Mouse (Mus musculus): ENCODE measurements around the gene Gsg1l.
A peak's percentile ranks its signal among the peaks of the same experiment; 100 is the strongest.

Gsg1l gene

GRCm38 (mm10) chr7:126081727-126082285 lies 405 bp downstream of the Gsg1l start:
- DNase-seq (ENCODE audit: low spot score in 2 of 2): no peak

GRCm38 (mm10) chr7:126080949-126081654 lies 1.1 kb downstream of the Gsg1l start:
- DNase-seq (ENCODE audit: low spot score in 2 of 2): no peak

DNA sequence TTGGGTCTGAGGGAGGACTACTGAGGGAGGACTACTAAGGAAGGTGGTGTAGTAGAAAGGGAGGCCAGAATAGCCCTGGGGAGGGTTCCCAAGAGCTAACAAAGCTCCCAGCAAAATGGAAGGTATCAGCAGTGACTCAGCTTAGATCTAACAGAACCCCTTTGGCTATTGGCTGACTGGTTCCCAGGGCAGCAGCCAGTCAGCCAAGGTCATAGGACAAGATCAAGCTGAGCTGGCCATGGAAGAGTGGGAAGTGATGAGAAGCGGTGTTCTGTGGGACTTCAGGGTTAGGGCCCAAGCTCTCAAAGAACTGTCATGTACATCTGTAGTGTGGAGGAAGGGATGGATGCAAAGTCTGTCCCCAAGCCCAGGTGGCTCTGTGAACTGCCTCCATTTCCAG lies 5.3 kb downstream of the Gsg1l start:
- no peak for DNase-seq (ENCODE audit: low spot score in 2 of 2)

- DNase-seq (ENCODE audit: low spot score in 2 of 2): no peak
Measured at GRCm38 (mm10) chr7:126075058-126075457, 7.2 kb downstream of the Gsg1l start.

DNA sequence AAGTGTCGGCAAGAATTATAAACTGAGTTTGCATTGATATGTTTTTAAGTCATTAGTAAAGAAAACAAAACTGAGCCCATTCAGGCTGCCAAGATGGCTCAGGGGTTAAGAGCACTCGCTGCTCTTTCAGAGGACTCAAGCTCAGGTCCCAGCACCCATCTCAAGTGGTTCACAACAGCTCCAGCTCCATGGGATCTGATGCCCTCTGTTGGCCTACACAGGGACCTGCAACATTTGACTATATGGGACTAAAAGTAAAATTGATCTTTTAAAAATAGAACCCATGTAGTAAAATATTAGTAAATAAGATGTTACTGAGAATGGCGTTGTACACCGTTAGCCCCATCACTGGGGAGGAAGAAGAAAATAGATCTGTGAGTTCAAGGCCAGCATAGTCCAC lies 11.9 kb downstream of the Gsg1l start:
- DNase-seq (ENCODE audit: low spot score in 2 of 2): no peak

DNA sequence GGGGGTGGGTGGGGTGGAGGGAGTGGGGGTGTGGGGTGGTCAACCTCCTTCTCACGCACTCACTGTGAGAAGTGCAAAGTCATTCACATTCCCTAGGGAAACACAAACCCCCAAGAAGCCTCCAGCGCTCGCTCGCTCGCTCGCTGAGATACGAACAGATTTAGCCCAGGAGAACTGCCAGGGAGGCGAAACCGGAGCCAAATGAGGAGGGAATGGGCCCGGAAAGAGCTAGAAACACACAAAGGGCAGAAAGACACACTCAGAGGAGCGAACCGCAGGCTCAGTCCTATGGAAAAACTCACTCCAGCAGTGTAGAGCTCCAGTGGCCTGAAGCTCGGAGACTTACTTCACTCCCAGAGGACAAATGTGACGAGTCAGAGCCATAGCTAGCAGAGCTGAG lies 15.4 kb downstream of the Gsg1l start:
- peak; percentile 78 to 83 for DNase-seq (ENCODE audit: low spot score in 2 of 2)

DNA sequence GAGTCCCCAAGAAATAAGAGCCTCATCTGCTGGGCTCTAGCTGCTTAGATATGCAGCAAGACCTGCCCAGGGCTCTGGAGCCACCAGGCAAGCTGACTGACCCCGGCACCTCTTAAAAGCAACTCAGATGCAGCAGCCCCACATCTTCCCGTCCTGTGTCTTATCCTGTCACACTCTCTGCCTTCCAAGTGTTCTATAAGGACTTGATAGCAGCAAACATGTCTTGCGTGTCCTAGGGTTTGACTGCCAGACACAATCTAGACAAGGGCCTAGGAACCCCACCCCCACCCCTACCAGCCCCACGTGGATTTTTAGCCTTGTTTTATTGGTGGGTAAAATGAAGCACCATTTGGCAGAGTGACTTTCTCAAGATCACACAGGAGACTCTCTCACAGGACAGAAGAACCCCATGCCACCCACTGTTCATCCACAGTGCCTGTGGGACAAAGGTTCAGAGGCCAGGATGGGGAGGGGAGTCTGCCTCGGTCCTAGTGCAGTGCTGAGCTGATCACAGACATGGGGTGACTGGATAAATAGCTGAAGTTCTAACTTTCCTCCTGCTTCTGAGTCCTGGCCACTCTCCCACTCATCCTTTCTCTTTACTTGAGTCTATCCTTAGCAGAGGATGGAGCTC lies 16.9 kb downstream of the Gsg1l start:
- DNase-seq (ENCODE audit: low spot score in 2 of 2): no peak

GRCm38 (mm10) chr7:126062228-126062627 lies 20.0 kb downstream of the Gsg1l start:
- DNase-seq (ENCODE audit: low spot score in 2 of 2): no peak

DNA sequence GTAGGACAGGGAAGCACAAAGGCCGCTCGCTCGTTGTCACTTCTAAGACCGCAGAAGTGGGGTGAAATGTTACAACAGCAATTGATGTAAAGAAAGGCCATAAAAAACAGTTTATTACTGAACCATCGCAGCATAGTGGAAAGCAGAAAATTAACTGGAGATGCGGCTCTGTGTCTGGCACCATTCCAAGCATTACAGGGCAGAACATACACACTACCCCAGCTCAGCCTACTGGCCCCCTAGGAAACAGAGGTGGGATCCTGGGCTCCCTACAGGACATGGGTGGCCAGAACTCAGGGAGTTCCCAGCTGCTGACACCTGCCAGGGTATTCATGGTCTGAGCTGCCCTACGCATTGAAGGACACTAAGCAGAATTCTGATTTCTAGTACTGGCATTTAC lies 23.3 kb downstream of the Gsg1l start:
- DNase-seq (ENCODE audit: low spot score in 2 of 2): no peak

- DNase-seq (ENCODE audit: low spot score in 2 of 2): no peak
Measured at GRCm38 (mm10) chr7:126057332-126057914, 24.8 kb downstream of the Gsg1l start.

GRCm38 (mm10) chr7:126054574-126054973 lies 27.6 kb downstream of the Gsg1l start:
- no peak for DNase-seq (ENCODE audit: low spot score in 2 of 2)

DNA sequence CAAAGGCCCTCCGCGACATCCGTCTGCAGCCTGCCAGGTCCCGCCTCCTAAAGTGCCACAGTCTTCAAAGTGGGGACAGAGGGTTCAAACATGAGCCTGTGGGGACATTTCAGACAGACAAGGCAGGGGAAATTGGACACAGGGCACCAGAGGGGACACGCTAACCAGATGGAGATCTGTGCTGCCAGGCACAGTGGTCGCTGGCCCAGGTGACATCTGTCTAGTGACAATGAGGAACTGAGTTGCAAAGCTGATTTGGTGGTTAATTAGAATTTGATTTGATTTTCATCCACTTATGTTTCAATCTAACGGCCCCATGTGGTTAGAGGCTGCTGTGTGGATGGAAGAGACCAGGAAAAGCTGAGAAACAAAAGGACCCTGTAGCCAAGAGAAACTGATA lies 28.6 kb downstream of the Gsg1l start:
- no peak for DNase-seq (ENCODE audit: low spot score in 2 of 2)

DNA sequence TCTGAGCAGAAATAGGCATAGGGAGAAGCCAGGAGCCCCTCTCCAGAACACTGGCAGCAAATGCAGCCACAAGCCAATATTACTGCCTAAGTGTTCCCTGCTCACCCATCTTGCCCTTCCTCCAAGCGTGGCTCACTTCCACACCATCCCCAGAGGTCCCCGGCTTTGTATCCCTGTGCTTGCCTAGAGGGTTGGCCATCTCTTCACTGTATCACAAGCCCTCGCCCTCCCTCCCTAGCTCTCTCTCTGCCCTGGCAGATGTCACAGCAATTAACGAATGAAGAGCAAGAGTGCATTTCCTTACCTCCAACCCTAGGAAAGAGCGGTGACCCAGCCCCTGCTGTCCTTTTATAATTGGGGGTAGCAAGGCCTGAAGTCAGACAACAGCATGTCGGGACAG lies 30.3 kb downstream of the Gsg1l start:
- no peak for DNase-seq (ENCODE audit: low spot score in 2 of 2)

- no peak for DNase-seq (ENCODE audit: low spot score in 2 of 2)
Measured at GRCm38 (mm10) chr7:126045077-126045476, 37.1 kb downstream of the Gsg1l start.

- no peak for DNase-seq (ENCODE audit: low spot score in 2 of 2)
Measured at GRCm38 (mm10) chr7:126042306-126042705, 39.9 kb downstream of the Gsg1l start.

GRCm38 (mm10) chr7:126040794-126041526 lies 41.3 kb downstream of the Gsg1l start:
- peak; percentile 89 to 90 for DNase-seq (ENCODE audit: low spot score in 2 of 2)

DNA sequence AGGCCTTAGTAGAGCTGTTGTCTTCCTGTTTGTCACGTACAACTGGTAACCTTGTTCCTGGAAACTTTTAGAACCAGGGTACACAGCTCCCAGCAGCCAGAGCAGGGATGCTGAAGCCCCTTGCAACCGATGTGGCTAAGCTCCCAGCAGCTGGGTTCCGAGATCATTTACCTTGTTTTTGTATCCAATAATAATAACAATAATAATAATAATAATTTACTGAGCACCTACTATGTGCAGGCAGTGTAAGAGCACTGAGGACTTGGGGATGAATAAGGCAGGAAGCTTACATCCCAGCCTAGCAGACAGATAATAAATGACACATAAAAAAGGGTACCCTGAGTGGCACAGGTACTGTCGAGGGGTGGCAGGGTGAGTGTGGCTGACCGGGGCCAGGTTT lies 42.4 kb downstream of the Gsg1l start:
- DNase-seq (ENCODE audit: low spot score in 2 of 2): no peak

DNA sequence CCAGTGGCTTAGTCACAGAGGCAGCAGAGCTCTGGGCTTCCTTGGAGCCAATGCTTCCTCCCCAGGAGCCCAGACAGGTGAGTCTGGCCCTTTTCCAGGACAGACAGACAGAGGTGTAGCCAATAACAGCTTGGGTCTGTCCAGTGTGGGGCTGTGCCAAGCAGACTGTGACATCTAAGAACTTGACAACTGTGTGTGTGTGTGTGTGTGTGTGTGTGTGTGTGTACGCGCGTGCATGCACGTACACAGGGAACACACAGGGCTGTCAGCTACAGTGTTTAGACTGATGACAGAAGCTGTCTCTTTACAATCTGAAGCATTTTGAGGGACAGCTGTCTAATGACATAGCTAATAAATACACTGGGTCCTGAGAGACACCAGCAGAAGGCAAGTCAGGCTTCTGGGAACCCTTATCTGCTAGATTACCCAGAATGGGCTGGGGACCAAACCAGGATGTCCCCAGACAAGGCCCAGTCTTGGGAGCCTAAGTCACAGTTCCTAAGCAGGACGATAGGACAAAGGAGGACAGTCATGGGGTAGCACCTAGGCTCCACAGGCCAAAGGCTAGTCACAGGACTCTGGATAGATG lies 42.9 kb downstream of the Gsg1l start:
- no peak for DNase-seq (ENCODE audit: low spot score in 2 of 2)

- DNase-seq (ENCODE audit: low spot score in 2 of 2): peak; percentile 68 to 75
Measured at GRCm38 (mm10) chr7:126038366-126039246, 43.6 kb downstream of the Gsg1l start.

- DNase-seq (ENCODE audit: low spot score in 2 of 2): no peak
Measured at GRCm38 (mm10) chr7:126035332-126035731, 46.9 kb downstream of the Gsg1l start.

- peak; percentile 54 to 58 for DNase-seq (ENCODE audit: low spot score in 2 of 2)
Measured at GRCm38 (mm10) chr7:126032776-126033209, 49.4 kb downstream of the Gsg1l start.

Measured in right cerebral cortex, postnatal 10 days (tissue).